32 mouse cellular contexts compared by ENCODE assay signal in genomic region chr2:135474107-135474506, GRCm38 (mm10).
DNase-seq lines count a peak whose midpoint lies in the region; ATAC-seq and TF ChIP-seq lines count a peak whose summit lies in the region.
"Had no signal": no experiment of that assay in that cellular context is flagged by ENCODE, and none has a peak within 500 bp of the region (broad histone marks: within the 10 kb centered on the region; RNA-seq: fewer than 3 reads in every experiment).

No protein-coding gene starts in this region.

- TF ChIP-seq CTCF in Patski (IDR thresholded peaks at IDR 0.05): no peak

- peak; percentile 51 for ATAC-seq in Patski
- ATAC-seq in granulocyte monocyte progenitor cell, adult 5-6 weeks (replicated peaks; ENCODE audit: poor library complexity, severe bottlenecking): peak; percentile 96
- no peak for ATAC-seq in kidney, embryonic 14.5 days (ENCODE audit: low FRiP score, low TSS enrichment)
- ATAC-seq: forebrain, embryonic 13.5 days; forebrain, embryonic 16.5 days; hindbrain, postnatal 0 days; inflammation-experienced regulatory T-cells, adult 6 months; intestine, embryonic 16.5 days had no signal

- WGBS in kidney, embryonic 14.5 days: 77% methylated on average over 4 of the region's 4 CpGs

- peak overlapping the region; percentile 38 for H3K4me2 ChIP-seq in myocyte (ENCODE audit: low read depth)
- H3K4me2 ChIP-seq in kidney, embryonic 14.5 days (replicated peaks; ENCODE audit: low read depth, low read length): no peak overlapping the region
- H3K4me2 ChIP-seq: embryonic facial prominence, embryonic 13.5 days; forebrain, embryonic 13.5 days; heart, embryonic 12.5 days; heart, embryonic 15.5 days; hindbrain, embryonic 14.5 days had no signal

- H3K9ac ChIP-seq in kidney, embryonic 14.5 days (ENCODE audit: low read depth, low read length): no peak overlapping the region
- H3K9ac ChIP-seq: embryonic facial prominence, embryonic 13.5 days; forebrain, embryonic 13.5 days; heart, embryonic 12.5 days; heart, embryonic 15.5 days; hindbrain, embryonic 14.5 days had no signal

- in situ Hi-C loops in Patski (cut with MboI; ENCODE audit: low pct_unique_long_range_greater_than_20kb): no loop called here

- H3K27ac ChIP-seq in kidney, embryonic 14.5 days (ENCODE audit: low read depth, low read length): no peak overlapping the region
- H3K27ac ChIP-seq: embryonic facial prominence, embryonic 10.5 days; embryonic facial prominence, embryonic 13.5 days; forebrain, embryonic 10.5 days; forebrain, embryonic 13.5 days; heart, embryonic 15.5 days; hindbrain, embryonic 14.5 days; hindbrain, postnatal 0 days had no signal

- H3K4me1 ChIP-seq in kidney, embryonic 14.5 days (ENCODE audit: control insufficient read depth, insufficient read depth, low read length): no peaks in the 10 kb centered on the region
- H3K4me1 ChIP-seq: embryonic facial prominence, embryonic 10.5 days; embryonic facial prominence, embryonic 13.5 days; forebrain, embryonic 10.5 days; forebrain, embryonic 13.5 days; heart, embryonic 12.5 days; heart, embryonic 15.5 days had no signal

- no peak for TF ChIP-seq POLR2A in myocyte (IDR thresholded peaks at IDR 0.05; ENCODE audit: insufficient read length, low read depth)

- H3ac ChIP-seq in myocyte (ENCODE audit: control insufficient read depth, insufficient read length): no peak overlapping the region

- H3K27me3 ChIP-seq in Patski: no peaks in the 10 kb centered on the region
- no peaks in the 10 kb centered on the region for H3K27me3 ChIP-seq in myocyte (ENCODE audit: control insufficient read depth, insufficient read depth, insufficient read length)
- no peaks in the 10 kb centered on the region for H3K27me3 ChIP-seq in kidney, embryonic 14.5 days (ENCODE audit: control insufficient read depth, insufficient read depth, low read length)
- H3K27me3 ChIP-seq: CH12.LX; embryonic facial prominence, embryonic 13.5 days; forebrain, embryonic 13.5 days; heart, embryonic 12.5 days; heart, embryonic 15.5 days had no signal

- H3K9me3 ChIP-seq in kidney, embryonic 14.5 days (ENCODE audit: control insufficient read depth, low read length): no peaks in the 10 kb centered on the region
- H3K9me3 ChIP-seq: embryonic facial prominence, embryonic 10.5 days; embryonic facial prominence, embryonic 13.5 days; forebrain, embryonic 10.5 days; forebrain, embryonic 13.5 days; heart, embryonic 12.5 days; heart, embryonic 15.5 days had no signal

- DNase-seq in 3T3-L1 (ENCODE audit: low read depth, low spot score): peak; percentile 66
- no peak for DNase-seq in Patski (ENCODE audit: low read depth, low spot score)
- no peak for DNase-seq in kidney, adult 9 months
- DNase-seq in cerebellum, adult 11-12 months: no peak
- DNase-seq: adrenal gland, postnatal 10 days; adrenal gland, postnatal 36 days; B cell, adult 2 months; cerebellum, adult 2 months; cerebellum, adult 9-11 months; cerebellum, postnatal 25 days; embryo, embryonic 11 days; gastrocnemius, postnatal 10 days; gastrocnemius, postnatal 36 days; heart, adult 11 months; heart, postnatal 10 days; heart, postnatal 4 days had no signal

- H3K79me2 ChIP-seq in myocyte (ENCODE audit: control insufficient read depth, insufficient read depth): no peaks in the 10 kb centered on the region

- H3K4me3 ChIP-seq in myocyte: no peak overlapping the region
- no peak overlapping the region for H3K4me3 ChIP-seq in kidney, embryonic 14.5 days (ENCODE audit: low read length)
- H3K4me3 ChIP-seq: embryonic facial prominence, embryonic 10.5 days; embryonic facial prominence, embryonic 13.5 days; forebrain, embryonic 10.5 days; forebrain, embryonic 13.5 days; heart, embryonic 12.5 days; heart, embryonic 15.5 days had no signal

- POLR2A ChIA-PET in Patski (lab: Charles Lee): no interaction called here

- CTCF ChIA-PET in Patski (lab: Charles Lee): no interaction called here

- no peaks in the 10 kb centered on the region for H3K36me3 ChIP-seq in myocyte (ENCODE audit: control insufficient read depth, insufficient read depth)
- no peaks in the 10 kb centered on the region for H3K36me3 ChIP-seq in kidney, embryonic 14.5 days (ENCODE audit: control insufficient read depth, insufficient read depth, low read length)
- H3K36me3 ChIP-seq: embryonic facial prominence, embryonic 10.5 days; embryonic facial prominence, embryonic 13.5 days; forebrain, embryonic 10.5 days; G1E; heart, embryonic 12.5 days; heart, embryonic 15.5 days had no signal

TF ChIP-seq in myocyte, 11 proteins besides CTCF, POLR2A, EP300 and RAD21:
- TF ChIP-seq CEBPB (IDR thresholded peaks at IDR 0.05; ENCODE audit: insufficient read depth, poor library complexity, severe bottlenecking) (no peak), MYOD1 (IDR thresholded peaks at IDR 0.05; ENCODE audit: control insufficient read depth in 1 of 3, insufficient read length in 2 of 3, low read depth in 2 of 3) (no peak), TCF3 (IDR thresholded peaks at IDR 0.05; ENCODE audit: insufficient read length, low read depth) (no peak), USF1 (IDR thresholded peaks at IDR 0.05; ENCODE audit: low read depth) (no peak), POLR2AphosphoS2 (IDR thresholded peaks at IDR 0.05; ENCODE audit: insufficient read length, low read depth) (no peak), MYOG (IDR thresholded peaks at IDR 0.05; ENCODE audit: control insufficient read depth in 1 of 3, insufficient read depth in 1 of 3, insufficient read length in 2 of 3, low read depth in 2 of 3) (no peak)
